Comparison of ENCODE assay signal across 27 mouse cellular contexts in genomic region chr6:48447929-48448328, GRCm38 (mm10). TPM values are rescaled to one million over a fixed set of nuclear protein-coding genes. Genes with fewer than 3 reads are reported as not detected.
A peak's percentile ranks its signal among the peaks of the same experiment; 100 is the strongest.
DNase-seq lines count a peak whose midpoint lies in the region; ATAC-seq and TF ChIP-seq lines count a peak whose summit lies in the region.
"Had no signal": no experiment of that assay in that cellular context is flagged by ENCODE, and none has a peak within 500 bp of the region (broad histone marks: within the 10 kb centered on the region; RNA-seq: fewer than 3 reads in every experiment).

TSS of gene Sspo (plus strand) at chr6:48448229.

- H3K36me3 ChIP-seq in heart, embryonic 11.5 days (ENCODE audit: control insufficient read depth, insufficient read depth, low read length), result no peaks in the 10 kb centered on the region
- no peaks in the 10 kb centered on the region for H3K36me3 ChIP-seq in heart, embryonic 16.5 days (ENCODE audit: control insufficient read depth, insufficient read depth)
- H3K36me3 ChIP-seq in lung, embryonic 15.5 days, result no peaks in the 10 kb centered on the region
- H3K36me3 ChIP-seq in lung, postnatal 0 days (ENCODE audit: insufficient read depth, low read length), result no peaks in the 10 kb centered on the region
- H3K36me3 ChIP-seq: midbrain, embryonic 10.5 days; midbrain, embryonic 15.5 days; neural tube, embryonic 15.5 days had no signal

- no peak for DNase-seq in heart, adult 8-10 months (ENCODE audit: low spot score)
- DNase-seq in heart, adult 9 months (ENCODE audit: low spot score in 2 of 2), result no peak
- DNase-seq in lung, postnatal 0 days (ENCODE audit: low spot score), result no peak
- DNase-seq: adrenal gland, postnatal 14 days; cerebellum, adult 11 months; cerebellum, adult 9-11 months; forebrain, postnatal 0 days; left cerebral cortex, postnatal 4 days; liver; lung, adult 2 months; retina, postnatal 1 day; right cerebral cortex, postnatal 14 days; thymus, postnatal 4 days had no signal

- no peak for TF ChIP-seq EP300 in lung, postnatal 0 days (IDR thresholded peaks at IDR 0.05)

- H3K27ac ChIP-seq in heart, embryonic 11.5 days (ENCODE audit: low read depth, low read length), result peak within 1 kb of the TSS; percentile 43; the same call in 1 of the 2 replicates
- 0 out of 2 replicates have a peak within 1 kb of the TSS, but pooled peaks have one; percentile 14 for H3K27ac ChIP-seq in heart, embryonic 16.5 days (ENCODE audit: low read length)
- peak within 1 kb of the TSS; percentile 4; the same call in 1 of the 2 replicates for H3K27ac ChIP-seq in lung, embryonic 15.5 days
- H3K27ac ChIP-seq in lung, postnatal 0 days (ENCODE audit: low read length), result no peak within 1 kb of the TSS
- H3K27ac ChIP-seq: hindbrain, embryonic 14.5 days; liver, embryonic 14.5 days; midbrain, embryonic 10.5 days; midbrain, embryonic 15.5 days had no signal

- H3K9me3 ChIP-seq in heart, embryonic 11.5 days (replicated peaks; ENCODE audit: control insufficient read depth, low read length), result no peaks in the 10 kb centered on the region
- H3K9me3 ChIP-seq in heart, embryonic 16.5 days (replicated peaks; ENCODE audit: control insufficient read depth, low read length), result no peaks in the 10 kb centered on the region
- H3K9me3 ChIP-seq in lung, embryonic 15.5 days, result no peaks in the 10 kb centered on the region
- no peaks in the 10 kb centered on the region for H3K9me3 ChIP-seq in lung, postnatal 0 days (ENCODE audit: low read length)
- H3K9me3 ChIP-seq: embryonic facial prominence, embryonic 13.5 days; midbrain, embryonic 10.5 days; midbrain, embryonic 15.5 days; neural tube, embryonic 15.5 days had no signal

- H3K9ac ChIP-seq in heart, embryonic 11.5 days (ENCODE audit: low read depth, low read length), result peak within 1 kb of the TSS; percentile 43; the same call in 1 of the 2 replicates
- H3K9ac ChIP-seq in heart, embryonic 16.5 days (ENCODE audit: low read length), result no peak within 1 kb of the TSS
- no peak within 1 kb of the TSS; the same call in 1 of the 2 replicates for H3K9ac ChIP-seq in lung, embryonic 15.5 days
- H3K9ac ChIP-seq in lung, postnatal 0 days (replicated peaks; ENCODE audit: low read depth), result no peak within 1 kb of the TSS
- H3K9ac ChIP-seq: embryonic facial prominence, embryonic 13.5 days; forebrain, postnatal 0 days; hindbrain, embryonic 14.5 days; liver, embryonic 14.5 days; midbrain, embryonic 15.5 days; neural tube, embryonic 15.5 days had no signal

- ATAC-seq in heart, embryonic 11.5 days (replicated peaks; ENCODE audit: insufficient number of reproducible peaks, low FRiP score, low TSS enrichment), result no peak
- ATAC-seq in heart, embryonic 16.5 days (replicated peaks; ENCODE audit: extremely low read depth, insufficient read depth, low FRiP score), result no peak
- ATAC-seq in lung, embryonic 15.5 days (ENCODE audit: borderline replicate concordance, extremely low read depth, low FRiP score, low TSS enrichment), result no peak
- ATAC-seq in lung, postnatal 0 days, result no peak
- ATAC-seq: CD4-positive, CD25-positive, alpha-beta regulatory T cell, adult 4 months; forebrain, postnatal 0 days; intestine, postnatal 0 days; midbrain, embryonic 15.5 days had no signal

- H3K27me3 ChIP-seq in heart, embryonic 11.5 days (ENCODE audit: control insufficient read depth, insufficient read depth, low read length), result no peaks in the 10 kb centered on the region
- H3K27me3 ChIP-seq in heart, embryonic 16.5 days (ENCODE audit: control insufficient read depth, insufficient read depth, low read length), result no peaks in the 10 kb centered on the region
- no peaks in the 10 kb centered on the region for H3K27me3 ChIP-seq in lung, embryonic 15.5 days
- H3K27me3 ChIP-seq in lung, postnatal 0 days (replicated peaks; ENCODE audit: insufficient read depth, low read length), result no peaks in the 10 kb centered on the region
- H3K27me3 ChIP-seq: embryonic facial prominence, embryonic 13.5 days; midbrain, embryonic 15.5 days; neural tube, embryonic 15.5 days had no signal

- H3K4me2 ChIP-seq in heart, embryonic 11.5 days, result no peak within 1 kb of the TSS
- H3K4me2 ChIP-seq in heart, embryonic 16.5 days (ENCODE audit: low read depth, low read length), result no peak within 1 kb of the TSS
- no peak within 1 kb of the TSS for H3K4me2 ChIP-seq in lung, embryonic 15.5 days
- H3K4me2 ChIP-seq in lung, postnatal 0 days (replicated peaks; ENCODE audit: low read depth, low read length), result no peak within 1 kb of the TSS
- H3K4me2 ChIP-seq: midbrain, embryonic 15.5 days had no signal

- peaks cover 10% of the 10 kb centered on the region; the same call in 1 of the 2 replicates for H3K4me1 ChIP-seq in heart, embryonic 11.5 days (ENCODE audit: control insufficient read depth, insufficient read depth, low read length)
- H3K4me1 ChIP-seq in heart, embryonic 16.5 days (ENCODE audit: control insufficient read depth, insufficient read depth, low read length), result peaks cover 10% of the 10 kb centered on the region
- H3K4me1 ChIP-seq in lung, embryonic 15.5 days, result peaks cover 20% of the 10 kb centered on the region
- H3K4me1 ChIP-seq in lung, postnatal 0 days (ENCODE audit: insufficient read depth, low read depth, low read length), result peaks cover 5% of the 10 kb centered on the region; the same call in 1 of the 2 replicates

- TF ChIP-seq CTCF in lung, postnatal 0 days (IDR thresholded peaks at IDR 0.05), result no peak

- no peak within 1 kb of the TSS for H3K4me3 ChIP-seq in heart, embryonic 11.5 days (ENCODE audit: low read depth, low read length)
- H3K4me3 ChIP-seq in heart, embryonic 16.5 days (ENCODE audit: low read length), result no peak within 1 kb of the TSS
- H3K4me3 ChIP-seq in lung, embryonic 15.5 days, result no peak within 1 kb of the TSS
- H3K4me3 ChIP-seq in lung, postnatal 0 days (ENCODE audit: low read depth, low read length), result no peak within 1 kb of the TSS
- H3K4me3 ChIP-seq: embryonic facial prominence, embryonic 13.5 days; midbrain, embryonic 15.5 days; neural tube, embryonic 15.5 days had no signal

- 78% methylated on average over 1 of the region's 1 CpGs for WGBS in heart, embryonic 11.5 days (ENCODE audit: insufficient replicate concordance)
- 71% methylated on average over 1 of the region's 1 CpGs for WGBS in heart, embryonic 16.5 days
- 87% methylated on average over 1 of the region's 1 CpGs for WGBS in lung, embryonic 15.5 days
- WGBS in lung, postnatal 0 days, result 100% methylated on average over 1 of the region's 1 CpGs

RNA-seq across cellular contexts. Expression of gene Sspo, which starts in this region (rescaled TPM):
- polyA plus RNA-seq in heart, embryonic 11.5 days (2014; fragmentation: Nextera tagmentation; extraction: Ambion mirVana), result 0.41 and 0.54 TPM in 2 replicates
- under 1 TPM; 0.14 to 0.35 (median 0.31) TPM for total RNA-seq in heart, adult 8-10 months (2022)
- 0.42 and 0.43 TPM in 2 replicates for polyA plus RNA-seq in heart, embryonic 16.5 days (2015; fragmentation: Nextera tagmentation; extraction: Ambion mirVana)
- polyA plus RNA-seq in lung, embryonic 15.5 days (2015; fragmentation: Nextera tagmentation; extraction: Ambion mirVana), result 0.29 and 0.44 TPM in 2 replicates
- 0.31 and 0.64 TPM in 2 replicates for polyA plus RNA-seq in lung, postnatal 0 days (2015; fragmentation: Nextera tagmentation; extraction: Ambion mirVana)
- total RNA-seq: common myeloid progenitor, adult 5-6 weeks; hematopoietic stem cell, adult 5-6 weeks; megakaryocyte progenitor cell, adult 5-6 weeks had no signal
